Mouse (Mus musculus) thymus, adult 2 months (tissue): ENCODE measurements around the gene Ptgis.

Source experiments
- CTCF ChIP-seq: fragments of 200-500 bp; IDR thresholded peaks from 2 replicates; pipeline ENCODE4 v1.5.1; 2012; ENCODE audit warnings: mild to moderate bottlenecking, control low read depth, low read length, moderate library complexity, borderline replicate concordance; ENCODE audit not compliant: control insufficient read depth, poor library complexity, insufficient read depth; ENCODE audit errors: extremely low read depth
- POLR2A ChIP-seq: fragments of 200-500 bp; IDR thresholded peaks from 2 replicates; pipeline ENCODE4 v1.6.1; 2012; ENCODE audit warnings: mild to moderate bottlenecking, low read length, control low read depth, moderate library complexity; ENCODE audit not compliant: control insufficient read depth, poor library complexity, insufficient read depth; ENCODE audit errors: extremely low read depth

GRCm38 (mm10) chr2:167239262-167239661, 1.1 kb downstream of the Ptgis start:
- TF ChIP-seq POLR2A (no peak), CTCF (no peak)
